Mouse (Mus musculus) adrenal gland, postnatal 25 days (tissue): ENCODE measurements around the gene Adam12. TPM values are rescaled to one million over a fixed set of nuclear protein-coding genes. Genes with fewer than 3 reads are reported as not detected.
"Not testable (repeated sequence)": the region's sequence is repeated elsewhere in the genome, so short reads cannot be mapped to it uniquely, and the experiment has no call there.

Source experiments
- DNase-seq: peaks from one replicate; pipeline ENCODE4 v3.0.0; 2021; ENCODE audit warnings: mixed read lengths
- total RNA-seq: library from RNA; stranded (reverse); gene quantifications from 2 replicates; pipeline ENCODE4 v1.2.3, GENCODE M21; 2021

The Adam12 gene
- total RNA-seq, 1 experiment from 2014 or later = 10.2 TPM

- no peak for DNase-seq
Measured at GRCm38 (mm10) chr7:133933378-133933777, 298.6 kb downstream of the Adam12 start.

DNA sequence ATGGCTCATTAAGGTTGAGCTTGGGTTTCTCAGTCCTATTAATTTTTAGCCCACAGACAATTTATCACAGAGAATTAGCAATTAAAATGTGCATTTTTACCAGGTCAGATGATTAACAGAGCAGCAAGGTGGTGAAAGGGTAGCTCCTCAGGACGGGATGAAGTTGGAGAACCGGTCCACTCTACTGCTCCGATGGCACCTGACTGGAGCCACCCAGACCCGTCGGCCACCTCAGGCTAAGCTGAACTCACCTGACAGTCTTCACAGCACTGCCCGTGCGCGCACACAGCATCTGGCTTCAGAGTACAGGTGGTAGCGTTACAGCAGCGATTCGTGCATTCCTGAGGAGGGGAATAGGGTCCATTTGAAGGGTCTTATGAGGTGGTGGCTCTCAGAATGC lies 300.5 kb downstream of the Adam12 start:
- DNase-seq = no peak

DNA sequence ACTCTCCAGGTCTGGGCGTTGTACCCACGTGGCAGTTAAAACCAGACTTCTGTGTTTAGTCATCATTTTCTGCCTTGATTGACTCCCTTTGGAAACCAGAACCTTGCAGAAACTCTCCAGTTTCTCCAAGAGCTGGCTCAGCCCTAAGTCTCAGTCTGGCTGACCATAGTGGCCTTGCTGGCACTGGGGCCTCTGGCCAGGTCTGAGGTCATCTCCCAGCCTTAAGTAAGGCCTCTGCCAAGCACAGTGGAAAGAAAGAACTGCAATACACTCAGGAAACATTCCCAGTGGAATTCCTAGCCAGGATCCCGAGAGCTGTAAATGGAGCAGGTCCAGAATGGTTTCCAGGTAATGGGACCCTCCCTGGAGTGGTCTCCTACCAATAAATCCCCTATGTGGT lies 303.0 kb downstream of the Adam12 start:
- DNase-seq = peak; percentile 45

- DNase-seq = peak; percentile 10
Measured at GRCm38 (mm10) chr7:133925771-133926170, 306.2 kb downstream of the Adam12 start.

- no peak for DNase-seq
Measured at GRCm38 (mm10) chr7:133923994-133924393, 308.0 kb downstream of the Adam12 start.

DNA sequence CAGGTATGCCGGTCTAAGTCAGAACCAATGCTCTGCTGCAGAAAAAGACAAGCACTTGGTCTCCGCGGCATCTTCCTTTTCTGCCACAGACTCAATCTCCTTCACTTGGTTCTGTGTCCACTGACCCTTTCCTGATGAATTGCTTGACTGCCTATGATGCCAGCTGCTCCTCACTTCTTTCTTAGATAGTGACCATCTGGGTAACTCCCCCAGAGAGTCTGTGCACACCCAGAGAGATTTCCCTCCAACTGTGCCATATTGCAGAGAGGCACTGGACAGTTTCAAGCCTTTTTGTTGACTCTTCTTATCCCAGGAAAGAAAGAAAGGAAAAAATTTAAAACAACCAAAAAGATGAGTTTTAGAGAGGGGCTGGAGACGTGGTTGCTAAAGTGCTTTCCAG lies 310.7 kb downstream of the Adam12 start:
- DNase-seq = no peak

- DNase-seq = no peak
Measured at GRCm38 (mm10) chr7:133920724-133921123, 311.2 kb downstream of the Adam12 start.

DNA sequence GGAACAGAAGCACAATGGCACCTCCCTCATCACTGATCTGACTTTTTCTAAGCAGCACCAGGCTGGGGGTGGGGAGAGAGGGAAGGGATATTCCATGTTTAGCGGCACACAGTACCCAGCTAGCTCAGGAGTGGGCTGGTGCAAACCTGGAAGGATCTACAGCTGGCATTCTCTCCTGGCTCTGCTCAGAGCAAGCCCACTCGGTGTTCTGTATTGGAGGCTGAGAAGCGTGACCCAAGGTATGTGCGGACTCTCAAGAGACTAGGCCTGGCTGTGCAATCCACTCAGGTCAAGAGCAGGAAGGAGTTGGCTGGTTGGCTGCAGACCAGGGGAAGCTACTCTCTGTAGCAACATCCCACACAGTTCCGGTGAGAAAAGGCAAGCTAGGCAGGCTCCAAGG lies 312.0 kb downstream of the Adam12 start:
- no peak for DNase-seq

GRCm38 (mm10) chr7:133919306-133919705 lies 312.6 kb downstream of the Adam12 start:
- no peak for DNase-seq

GRCm38 (mm10) chr7:133916230-133916629 lies 315.7 kb downstream of the Adam12 start:
- DNase-seq = no peak

DNA sequence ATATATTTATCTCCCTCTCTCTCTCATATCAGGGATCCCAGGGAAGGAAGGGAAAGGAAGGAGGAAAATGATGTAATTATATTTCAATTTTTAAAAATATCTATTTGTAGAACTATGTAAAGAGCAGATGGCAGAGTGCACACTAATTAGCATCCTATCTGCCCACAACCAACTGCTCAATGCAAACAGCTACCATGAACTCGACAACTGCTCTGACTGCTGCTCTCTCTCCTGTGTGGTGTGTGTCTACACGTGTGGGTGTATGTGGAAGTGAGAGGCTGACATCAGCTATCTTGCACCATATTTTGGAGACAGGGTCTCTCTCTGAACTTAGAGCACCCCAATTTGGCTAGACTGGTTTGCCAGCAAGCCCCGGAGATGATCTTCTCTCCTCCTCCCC lies 320.1 kb downstream of the Adam12 start:
- DNase-seq = no peak

DNA sequence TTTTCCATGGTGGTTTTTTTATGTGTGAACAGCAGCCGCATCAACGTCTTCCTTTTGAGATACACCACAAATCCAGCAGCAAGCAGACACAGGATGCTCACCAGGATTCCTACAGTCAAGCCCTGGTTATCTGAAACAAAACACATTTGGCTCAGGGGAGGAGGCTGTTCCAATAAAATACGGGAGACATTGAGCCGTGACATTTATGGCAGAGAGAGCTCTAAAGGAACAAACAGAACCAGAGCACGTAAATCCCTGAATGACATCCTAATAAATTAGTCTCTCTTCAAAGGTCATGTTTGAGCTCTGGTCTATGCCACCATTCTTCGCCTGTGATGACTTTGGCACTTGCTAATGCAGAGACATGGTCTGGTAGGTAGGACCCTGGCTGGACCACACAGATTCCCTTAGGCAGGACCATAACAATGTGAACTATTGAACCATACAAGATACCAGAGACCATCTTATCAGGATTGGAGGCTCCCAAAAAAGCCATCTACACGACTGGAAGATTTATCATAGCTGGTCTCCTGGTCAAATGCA lies 322.0 kb downstream of the Adam12 start:
- no peak for DNase-seq

- DNase-seq = no peak
Measured at GRCm38 (mm10) chr7:133908966-133909365, 323.0 kb downstream of the Adam12 start.

- DNase-seq = no peak
Measured at GRCm38 (mm10) chr7:133899391-133899790, 332.6 kb downstream of the Adam12 start.

DNA sequence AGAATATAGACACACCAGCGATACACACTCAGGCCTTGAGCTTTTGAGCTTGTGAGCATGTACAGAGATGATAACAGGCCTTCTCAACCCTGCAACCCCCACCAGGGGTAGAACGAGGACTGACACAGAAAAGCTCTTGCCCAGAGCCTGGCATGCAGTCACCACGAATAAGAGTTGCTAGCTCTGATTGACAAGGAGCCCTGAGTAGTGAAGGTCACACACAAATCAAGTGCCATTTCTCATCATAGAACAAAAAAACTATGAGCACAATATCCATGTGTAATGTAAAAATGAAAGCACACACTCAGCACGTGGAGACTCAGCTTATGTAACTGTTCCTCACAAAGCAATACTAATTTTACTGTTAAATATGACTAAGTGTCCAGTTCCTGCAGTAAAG lies 340.1 kb downstream of the Adam12 start:
- no peak for DNase-seq

DNA sequence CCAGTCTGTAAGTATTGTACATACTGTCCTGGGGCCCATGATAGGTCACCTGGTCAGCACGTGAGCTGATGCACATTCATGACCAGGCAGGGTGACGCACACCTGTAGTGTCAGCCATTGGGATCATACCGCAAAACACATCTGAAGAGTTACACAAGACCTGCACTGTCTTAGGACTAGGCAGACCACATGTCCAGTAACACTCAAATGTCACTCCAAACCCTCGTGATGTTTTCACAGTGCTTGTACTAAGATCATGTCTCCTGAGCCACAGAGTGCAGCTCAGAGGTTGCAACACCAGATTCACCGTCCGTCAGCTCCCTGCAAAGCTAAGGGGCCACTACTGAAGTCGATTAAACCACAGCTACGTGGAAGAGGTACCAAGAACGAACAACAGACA lies 340.6 kb downstream of the Adam12 start:
- no peak for DNase-seq

- no peak for DNase-seq
Measured at GRCm38 (mm10) chr7:133889986-133890385, 342.0 kb downstream of the Adam12 start.

DNA sequence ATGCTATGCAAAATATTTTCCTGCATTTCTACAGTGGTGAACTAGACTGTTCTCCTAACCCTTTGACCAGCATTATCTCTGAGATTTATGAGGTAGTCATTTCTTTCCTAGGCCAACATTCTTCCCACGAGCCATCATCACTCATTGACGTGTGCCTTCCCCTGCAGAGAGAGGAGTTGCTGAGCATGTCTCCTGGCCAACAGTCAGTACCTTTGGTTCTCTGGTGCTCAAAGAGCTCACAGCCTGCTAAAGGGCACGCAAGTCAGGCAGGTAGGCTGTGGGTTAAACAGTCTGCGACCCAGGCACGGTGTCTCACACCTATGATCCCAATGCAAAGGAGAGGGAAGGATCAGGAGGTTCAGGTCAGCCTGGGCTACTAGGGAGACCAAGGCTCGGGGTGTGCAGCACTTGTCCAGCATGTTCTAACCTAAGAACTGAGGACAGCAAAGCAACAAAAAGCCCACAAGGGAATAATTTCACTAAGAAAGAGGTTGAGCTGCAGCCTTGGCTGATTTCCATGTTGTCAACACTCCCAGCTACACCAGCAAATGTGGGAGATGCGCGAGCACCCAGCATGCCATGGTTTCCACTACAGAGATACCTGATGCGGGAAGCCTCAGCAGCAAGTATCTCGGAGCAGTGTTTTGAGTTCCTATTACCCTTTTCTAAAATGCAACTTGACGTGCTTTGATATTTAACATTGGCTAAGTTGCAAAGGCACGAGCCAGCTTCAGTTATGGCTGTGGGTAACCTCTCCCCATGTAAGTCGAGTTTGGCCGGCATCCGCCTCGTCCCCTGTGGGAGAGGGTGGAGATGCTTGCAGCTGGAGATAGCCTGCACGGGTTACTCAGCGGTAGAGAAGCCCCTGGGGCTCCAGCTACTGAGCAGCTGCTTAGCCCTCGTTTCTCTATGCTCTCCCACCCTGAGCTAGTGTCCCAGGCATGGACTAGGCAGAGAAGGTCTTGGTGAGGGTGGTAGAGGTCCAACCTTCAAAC lies 342.7 kb downstream of the Adam12 start:
- DNase-seq = no peak

- DNase-seq = not testable (repeated sequence)
Measured at GRCm38 (mm10) chr7:133884759-133885431, 347.1 kb downstream of the Adam12 start.

GRCm38 (mm10) chr7:133879761-133880160 lies 352.2 kb downstream of the Adam12 start:
- no peak for DNase-seq

GRCm38 (mm10) chr7:133876646-133877342 lies 355.2 kb downstream of the Adam12 start:
- no peak for DNase-seq

DNA sequence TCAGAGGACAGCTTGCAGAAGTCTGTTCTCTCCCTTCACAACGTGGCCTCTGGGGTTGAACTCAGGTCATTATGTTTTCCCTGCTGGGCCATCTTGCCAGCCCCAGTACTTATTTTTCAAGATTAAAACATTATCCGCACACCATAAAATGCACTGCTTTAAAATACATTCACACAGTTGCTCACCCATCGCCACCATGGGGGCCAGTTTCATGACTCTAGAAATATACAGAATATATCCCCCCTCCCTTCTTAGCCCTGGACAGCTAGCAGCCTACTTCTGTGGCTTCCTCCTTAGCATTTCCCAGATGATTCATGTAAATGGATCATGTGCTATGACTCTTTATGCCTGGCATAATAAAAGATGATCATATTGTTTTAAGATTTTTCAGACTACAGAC lies 355.8 kb downstream of the Adam12 start:
- no peak for DNase-seq

DNA sequence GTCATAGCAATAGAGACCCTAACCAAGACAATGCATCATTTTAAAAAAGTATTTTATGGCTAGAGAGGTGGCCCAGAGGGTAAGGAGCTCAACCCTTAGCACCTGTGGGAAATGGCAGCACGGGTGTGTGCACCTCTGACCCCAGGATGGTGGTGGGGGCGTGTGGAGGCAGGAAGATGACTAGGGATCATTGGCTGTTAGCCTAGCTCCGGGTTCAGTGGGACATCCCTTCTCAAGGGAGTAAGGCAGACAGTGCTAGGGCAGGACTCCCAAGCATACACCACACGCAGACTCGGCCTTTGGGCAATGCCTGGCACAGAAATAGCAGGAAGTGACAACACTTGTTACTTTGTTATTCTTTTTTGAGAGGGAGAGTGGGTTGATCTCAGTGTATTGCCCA lies 359.2 kb downstream of the Adam12 start:
- DNase-seq = no peak
